Mouse (Mus musculus): ENCODE results near the gene Ldlrad1.

Gene Ldlrad1

DNA sequence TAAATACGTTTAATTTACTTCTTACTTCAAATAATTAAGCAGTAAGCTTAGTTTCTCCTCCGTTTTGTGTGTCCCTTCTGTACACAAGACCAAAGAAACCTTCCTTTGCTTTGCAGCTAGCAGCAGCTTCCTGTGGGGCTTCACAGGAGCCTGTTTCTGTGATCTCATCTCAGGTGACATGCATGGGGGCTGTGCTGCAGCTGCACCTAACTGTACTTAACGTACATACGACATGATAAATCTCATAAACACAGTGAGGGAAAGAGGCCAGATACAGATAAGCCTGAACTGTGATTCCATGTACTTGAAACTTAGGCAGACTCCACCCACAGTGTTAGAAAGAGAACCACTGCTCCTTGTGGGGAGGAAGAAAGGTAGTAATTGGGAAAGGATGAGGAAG lies 51.0 kb downstream of the Ldlrad1 start:
- DNase-seq (ENCODE audit: low read depth, low spot score), result no peak

Data from embryo, embryonic 11.5 days (tissue).